Mouse (Mus musculus): ENCODE data around the gene Cog5. TPM values are rescaled to one million over a fixed set of nuclear protein-coding genes. Genes with fewer than 3 reads are reported as not detected.
A peak's percentile ranks its signal among the peaks of the same experiment; 100 is the strongest.

The Cog5 gene
- polyA plus RNA-seq, 1 experiment, result 25.0 TPM

GRCm38 (mm10) chr12:31964074-31964473, 309.4 kb downstream of the Cog5 start:
- no peak for TF ChIP-seq POLR2A (IDR thresholded peaks at IDR 0.05; ENCODE audit: borderline replicate concordance, control insufficient read depth, low read depth, low read length)
- TF ChIP-seq CTCF (IDR thresholded peaks at IDR 0.05; ENCODE audit: control insufficient read depth, insufficient read depth, low read length), result no peak
- WGBS, result 94% methylated on average over 6 of the region's 6 CpGs
- no peak overlapping the region for H3K4me3 ChIP-seq (replicated peaks; ENCODE audit: control insufficient read depth, low read depth, low read length)
- H3K27ac ChIP-seq (ENCODE audit: control insufficient read depth, insufficient read depth, low read depth, low read length, poor library complexity), result no peak overlapping the region
- peaks cover 1% of the 10 kb centered on the region; the same call in 1 of the 2 replicates for H3K4me1 ChIP-seq (ENCODE audit: control insufficient read depth, insufficient read depth, low read length)

GRCm38 (mm10) chr12:31965517-31966212, 311.0 kb downstream of the Cog5 start:
- Histone ChIP-seq H3K4me1 (ENCODE audit: control insufficient read depth, insufficient read depth, low read length) (peaks cover 1% of the 10 kb centered on the region; the same call in 1 of the 2 replicates), H3K27ac (ENCODE audit: control insufficient read depth, insufficient read depth, low read depth, low read length, poor library complexity) (peak overlapping the region; percentile 79), H3K4me3 (replicated peaks; ENCODE audit: control insufficient read depth, low read depth, low read length) (no peak overlapping the region)
- no peak for TF ChIP-seq POLR2A (IDR thresholded peaks at IDR 0.05; ENCODE audit: borderline replicate concordance, control insufficient read depth, low read depth, low read length)
- 73% methylated on average over 12 of the region's 12 CpGs for WGBS

DNA sequence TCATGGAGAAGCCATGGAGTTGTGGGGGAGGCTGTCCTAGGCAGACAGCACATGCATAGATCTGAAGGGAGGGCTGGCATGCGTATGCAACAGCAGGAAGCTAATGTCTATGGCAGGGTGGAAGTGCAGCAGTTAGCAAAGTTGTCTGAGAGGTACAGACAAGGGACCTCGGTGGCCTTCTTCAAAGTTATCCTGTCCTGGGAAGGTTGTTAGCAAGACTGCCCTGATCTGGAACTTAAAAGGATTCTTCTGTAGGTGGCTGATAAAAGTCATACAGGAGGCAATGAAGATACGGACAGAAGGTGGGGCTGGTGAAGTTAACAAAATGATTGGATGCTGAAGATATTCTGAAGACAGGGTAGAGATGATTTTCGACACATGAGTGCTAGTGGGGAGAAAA, 311.7 kb downstream of the Cog5 start:
- TF ChIP-seq POLR2A (IDR thresholded peaks at IDR 0.05; ENCODE audit: borderline replicate concordance, control insufficient read depth, low read depth, low read length) (no peak), CTCF (IDR thresholded peaks at IDR 0.05; ENCODE audit: control insufficient read depth, insufficient read depth, low read length) (no peak)
- WGBS, result 56% methylated on average over 4 of the region's 4 CpGs
- Histone ChIP-seq H3K4me3 (replicated peaks; ENCODE audit: control insufficient read depth, low read depth, low read length) (no peak overlapping the region), H3K27ac (ENCODE audit: control insufficient read depth, insufficient read depth, low read depth, low read length, poor library complexity) (peak overlapping the region; percentile 70), H3K4me1 (ENCODE audit: control insufficient read depth, insufficient read depth, low read length) (peaks cover 1% of the 10 kb centered on the region; the same call in 1 of the 2 replicates)

GRCm38 (mm10) chr12:31967536-31967935, 312.9 kb downstream of the Cog5 start:
- WGBS, result under 1% methylated on average over 2 of the region's 2 CpGs
- Histone ChIP-seq H3K4me1 (ENCODE audit: control insufficient read depth, insufficient read depth, low read length) (peaks cover 1% of the 10 kb centered on the region; the same call in 1 of the 2 replicates), H3K4me3 (replicated peaks; ENCODE audit: control insufficient read depth, low read depth, low read length) (no peak overlapping the region), H3K27ac (ENCODE audit: control insufficient read depth, insufficient read depth, low read depth, low read length, poor library complexity) (no peak overlapping the region)
- no peak for TF ChIP-seq POLR2A (IDR thresholded peaks at IDR 0.05; ENCODE audit: borderline replicate concordance, control insufficient read depth, low read depth, low read length)

DNA sequence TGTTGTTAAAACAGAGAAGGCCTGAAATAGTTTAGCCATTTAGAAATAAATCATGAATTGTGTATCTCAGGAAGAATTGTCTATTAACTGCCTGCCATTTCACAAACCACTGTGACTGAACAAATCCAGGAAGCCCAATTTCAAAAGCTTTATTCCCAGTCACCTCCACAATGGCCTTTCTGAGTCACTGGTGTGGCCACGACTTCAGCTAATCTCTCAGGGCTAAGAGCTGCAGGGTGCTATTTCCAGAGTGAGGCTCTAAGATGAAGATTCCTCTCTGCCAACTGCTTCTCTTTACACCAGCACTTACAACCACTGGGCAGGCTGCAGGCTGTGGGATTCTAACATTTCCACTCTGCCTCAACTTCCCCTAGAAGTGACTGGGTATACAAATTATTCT, 314.4 kb downstream of the Cog5 start:
- 33% methylated on average over 1 of the region's 1 CpGs for WGBS
- H3K27ac ChIP-seq (ENCODE audit: control insufficient read depth, insufficient read depth, low read depth, low read length, poor library complexity), result no peak overlapping the region
- H3K4me3 ChIP-seq (replicated peaks; ENCODE audit: control insufficient read depth, low read depth, low read length), result no peak overlapping the region
- peaks cover 4% of the 10 kb centered on the region; the same call in 1 of the 2 replicates for H3K4me1 ChIP-seq (ENCODE audit: control insufficient read depth, insufficient read depth, low read length)
- TF ChIP-seq POLR2A (IDR thresholded peaks at IDR 0.05; ENCODE audit: borderline replicate concordance, control insufficient read depth, low read depth, low read length), result no peak
- TF ChIP-seq CTCF (IDR thresholded peaks at IDR 0.05; ENCODE audit: control insufficient read depth, insufficient read depth, low read length), result no peak

GRCm38 (mm10) chr12:31971547-31971946, 316.9 kb downstream of the Cog5 start:
- no peak overlapping the region for H3K27ac ChIP-seq (ENCODE audit: control insufficient read depth, insufficient read depth, low read depth, low read length, poor library complexity)
- WGBS, result 91% methylated on average over 8 of the region's 8 CpGs
- H3K4me3 ChIP-seq (replicated peaks; ENCODE audit: control insufficient read depth, low read depth, low read length), result no peak overlapping the region
- peaks cover 6% of the 10 kb centered on the region; the same call in 1 of the 2 replicates for H3K4me1 ChIP-seq (ENCODE audit: control insufficient read depth, insufficient read depth, low read length)
- TF ChIP-seq CTCF (IDR thresholded peaks at IDR 0.05; ENCODE audit: control insufficient read depth, insufficient read depth, low read length) (no peak), POLR2A (IDR thresholded peaks at IDR 0.05; ENCODE audit: borderline replicate concordance, control insufficient read depth, low read depth, low read length) (no peak)

GRCm38 (mm10) chr12:31973473-31974172, 319.0 kb downstream of the Cog5 start:
- TF ChIP-seq CTCF (IDR thresholded peaks at IDR 0.05; ENCODE audit: control insufficient read depth, insufficient read depth, low read length) (no peak), POLR2A (IDR thresholded peaks at IDR 0.05; ENCODE audit: borderline replicate concordance, control insufficient read depth, low read depth, low read length) (no peak)
- H3K4me1 ChIP-seq (ENCODE audit: control insufficient read depth, insufficient read depth, low read length), result peaks cover 4% of the 10 kb centered on the region; the same call in 1 of the 2 replicates
- H3K4me3 ChIP-seq (replicated peaks; ENCODE audit: control insufficient read depth, low read depth, low read length), result peak overlapping the region; percentile 9
- 39% methylated on average over 13 of the region's 13 CpGs for WGBS
- peak overlapping the region; percentile 93 for H3K27ac ChIP-seq (ENCODE audit: control insufficient read depth, insufficient read depth, low read depth, low read length, poor library complexity)

- peaks cover 4% of the 10 kb centered on the region; the same call in 1 of the 2 replicates for H3K4me1 ChIP-seq (ENCODE audit: control insufficient read depth, insufficient read depth, low read length)
- no peak overlapping the region for H3K4me3 ChIP-seq (replicated peaks; ENCODE audit: control insufficient read depth, low read depth, low read length)
- TF ChIP-seq CTCF (IDR thresholded peaks at IDR 0.05; ENCODE audit: control insufficient read depth, insufficient read depth, low read length), result peak; percentile 59
- TF ChIP-seq POLR2A (IDR thresholded peaks at IDR 0.05; ENCODE audit: borderline replicate concordance, control insufficient read depth, low read depth, low read length), result no peak
- WGBS, result 62% methylated on average over 7 of the region's 7 CpGs
- H3K27ac ChIP-seq (ENCODE audit: control insufficient read depth, insufficient read depth, low read depth, low read length, poor library complexity), result no peak overlapping the region
Measured at GRCm38 (mm10) chr12:31976544-31976943, 321.9 kb downstream of the Cog5 start.

All from bone marrow, adult 2 months (tissue).